Mouse (Mus musculus): ENCODE results near the gene Mmgt2. TPM values are rescaled to one million over a fixed set of nuclear protein-coding genes. Genes with fewer than 3 reads are reported as not detected.

Mmgt2 gene
- polyA plus RNA-seq, 1 experiment, result 0.66 TPM

GRCm38 (mm10) chr11:62647661-62648590 lies 538 bp upstream of the Mmgt2 start, which contains the start of gene Lrrc75a:
Gene Lrrc75a, minus strand, starts transcription at chr11:62648523.
- TF ChIP-seq GATA1 (IDR thresholded peaks at IDR 0.05; ENCODE audit: low read length), result no peak

GRCm38 (mm10) chr11:62651563-62651962 lies 3.1 kb downstream of the Mmgt2 start:
- no peak for TF ChIP-seq GATA1 (IDR thresholded peaks at IDR 0.05; ENCODE audit: low read length)

- no peak for TF ChIP-seq GATA1 (IDR thresholded peaks at IDR 0.05; ENCODE audit: low read length)
These were observed 3.6 kb downstream of the Mmgt2 start for GRCm38 (mm10) chr11:62652080-62652479.

- no peak for TF ChIP-seq GATA1 (IDR thresholded peaks at IDR 0.05; ENCODE audit: low read length)
These were observed 12.4 kb downstream of the Mmgt2 start for GRCm38 (mm10) chr11:62660885-62661284.

GRCm38 (mm10) chr11:62664250-62664649 lies 15.8 kb downstream of the Mmgt2 start:
- no peak for TF ChIP-seq GATA1 (IDR thresholded peaks at IDR 0.05; ENCODE audit: low read length)

- no peak for TF ChIP-seq GATA1 (IDR thresholded peaks at IDR 0.05; ENCODE audit: low read length)
These were observed 20.5 kb downstream of the Mmgt2 start for GRCm38 (mm10) chr11:62668986-62669385.

- TF ChIP-seq GATA1 (IDR thresholded peaks at IDR 0.05; ENCODE audit: low read length), result no peak
These were observed 21.0 kb downstream of the Mmgt2 start for GRCm38 (mm10) chr11:62669471-62669870.

- no peak for TF ChIP-seq GATA1 (IDR thresholded peaks at IDR 0.05; ENCODE audit: low read length)
These were observed 21.5 kb downstream of the Mmgt2 start for GRCm38 (mm10) chr11:62670006-62670405.

- TF ChIP-seq GATA1 (IDR thresholded peaks at IDR 0.05; ENCODE audit: low read length), result no peak
These were observed 27.2 kb downstream of the Mmgt2 start for GRCm38 (mm10) chr11:62675480-62676289.

GRCm38 (mm10) chr11:62676290-62676596 lies 27.8 kb downstream of the Mmgt2 start:
- no peak for TF ChIP-seq GATA1 (IDR thresholded peaks at IDR 0.05; ENCODE audit: low read length)

GRCm38 (mm10) chr11:62678778-62679354 lies 30.4 kb downstream of the Mmgt2 start:
- TF ChIP-seq GATA1 (IDR thresholded peaks at IDR 0.05; ENCODE audit: low read length), result no peak

- no peak for TF ChIP-seq GATA1 (IDR thresholded peaks at IDR 0.05; ENCODE audit: low read length)
These were observed 31.5 kb downstream of the Mmgt2 start for GRCm38 (mm10) chr11:62679954-62680353.

GRCm38 (mm10) chr11:62691592-62691991 lies 43.1 kb downstream of the Mmgt2 start:
- no peak for TF ChIP-seq GATA1 (IDR thresholded peaks at IDR 0.05; ENCODE audit: low read length)

- no peak for TF ChIP-seq GATA1 (IDR thresholded peaks at IDR 0.05; ENCODE audit: low read length)
These were observed 45.1 kb downstream of the Mmgt2 start for GRCm38 (mm10) chr11:62693299-62694184.

- TF ChIP-seq GATA1 (IDR thresholded peaks at IDR 0.05; ENCODE audit: low read length), result no peak
These were observed 46.7 kb downstream of the Mmgt2 start for GRCm38 (mm10) chr11:62695126-62695525.
